Mouse (Mus musculus) liver, adult 2 months (tissue): ENCODE results near the gene Atp1b2.

Experiments
- CTCF ChIP-seq: fragments of 200-500 bp; IDR thresholded peaks from 2 replicates; pipeline ENCODE4 v1.5.1; 2011; ENCODE audit warnings: low read depth, low read length, control low read depth
- POLR2A ChIP-seq: fragments of 200-500 bp; IDR thresholded peaks from 2 replicates; pipeline ENCODE4 v1.6.1; 2011; ENCODE audit warnings: low read length, control low read depth; ENCODE audit not compliant: insufficient read depth; ENCODE audit errors: extremely low read depth

GRCm38 (mm10) chr11:69609416-69609815 is 3.7 kb upstream of the Atp1b2 start:
- TF ChIP-seq POLR2A (no peak), CTCF (no peak)
